Mouse (Mus musculus): ENCODE measurements around the gene Fam71d. TPM values are rescaled to one million over a fixed set of nuclear protein-coding genes. Genes with fewer than 3 reads are reported as not detected.
A peak's percentile ranks its signal among the peaks of the same experiment; 100 is the strongest.

Fam71d gene
- polyA plus RNA-seq, 1 experiment: not detected

- Histone ChIP-seq H3K9me3 (replicated peaks; ENCODE audit: control insufficient read depth, insufficient read depth, low read length, poor library complexity, severe bottlenecking) (no peaks in the 10 kb centered on the region), H3K27ac (ENCODE audit: insufficient read depth, low read length) (0 out of 2 replicates have a peak within 1 kb of the TSS, but pooled peaks have one; percentile 49), H3K27me3 (ENCODE audit: control insufficient read depth, insufficient read depth, low read length, poor library complexity, severe bottlenecking) (no peaks in the 10 kb centered on the region), H3K4me1 (ENCODE audit: control insufficient read depth, insufficient read depth, low read length) (no peaks in the 10 kb centered on the region), H3K36me3 (ENCODE audit: control insufficient read depth, insufficient read depth, low read length, poor library complexity, severe bottlenecking) (no peaks in the 10 kb centered on the region), H3K9ac (ENCODE audit: low read depth, poor library complexity, severe bottlenecking) (peak within 1 kb of the TSS; percentile 95), H3K4me3 (ENCODE audit: low read depth, low read length) (peak within 1 kb of the TSS; percentile 80)
- no peak for TF ChIP-seq CTCF (IDR thresholded peaks at IDR 0.05; ENCODE audit: low read depth, low read length)
- TF ChIP-seq EP300 (IDR thresholded peaks at IDR 0.05; ENCODE audit: insufficient read depth, low read depth, low read length): no peak
- peak; percentile 67 for TF ChIP-seq POLR2A (IDR thresholded peaks at IDR 0.05; ENCODE audit: insufficient read depth, low read length)
These were observed 57.4 kb downstream of the Fam71d start, which contains the start of gene Mpp5 for GRCm38 (mm10) chr12:78748557-78749377. Mpp5 (plus strand) TSS chr12:78748907.

DNA sequence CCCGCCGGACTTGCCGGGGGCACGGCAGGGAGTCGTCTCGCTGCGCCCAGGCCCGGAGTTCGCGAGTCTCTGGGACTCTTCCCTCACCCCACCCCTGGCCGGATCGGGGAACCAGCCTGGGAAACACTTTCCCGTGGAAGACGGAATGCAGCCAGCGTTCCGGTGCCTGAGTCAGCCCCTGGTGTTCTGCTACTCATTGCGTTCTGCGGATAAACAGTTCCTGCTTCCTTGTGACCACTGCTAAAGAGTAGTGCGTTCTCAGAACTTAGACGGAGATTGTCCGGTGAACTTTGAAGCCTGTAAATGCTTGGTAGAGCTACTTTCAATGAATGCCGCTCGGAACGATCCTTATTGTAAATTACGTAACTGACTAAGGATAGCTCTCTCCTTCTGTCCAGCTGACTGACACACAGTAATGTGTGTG lies 58.1 kb downstream of the Fam71d start:
- peak overlapping the region; percentile 69 for H3K4me3 ChIP-seq (ENCODE audit: low read depth, low read length)
- no peaks in the 10 kb centered on the region for H3K9me3 ChIP-seq (replicated peaks; ENCODE audit: control insufficient read depth, insufficient read depth, low read length, poor library complexity, severe bottlenecking)
- no peak overlapping the region for H3K27ac ChIP-seq (ENCODE audit: insufficient read depth, low read length)
- TF ChIP-seq CTCF (IDR thresholded peaks at IDR 0.05; ENCODE audit: low read depth, low read length): no peak
- TF ChIP-seq EP300 (IDR thresholded peaks at IDR 0.05; ENCODE audit: insufficient read depth, low read depth, low read length): no peak
- peak overlapping the region; percentile 95 for H3K9ac ChIP-seq (ENCODE audit: low read depth, poor library complexity, severe bottlenecking)
- H3K4me1 ChIP-seq (ENCODE audit: control insufficient read depth, insufficient read depth, low read length): no peaks in the 10 kb centered on the region
- no peaks in the 10 kb centered on the region for H3K36me3 ChIP-seq (ENCODE audit: control insufficient read depth, insufficient read depth, low read length, poor library complexity, severe bottlenecking)
- no peaks in the 10 kb centered on the region for H3K27me3 ChIP-seq (ENCODE audit: control insufficient read depth, insufficient read depth, low read length, poor library complexity, severe bottlenecking)

DNA sequence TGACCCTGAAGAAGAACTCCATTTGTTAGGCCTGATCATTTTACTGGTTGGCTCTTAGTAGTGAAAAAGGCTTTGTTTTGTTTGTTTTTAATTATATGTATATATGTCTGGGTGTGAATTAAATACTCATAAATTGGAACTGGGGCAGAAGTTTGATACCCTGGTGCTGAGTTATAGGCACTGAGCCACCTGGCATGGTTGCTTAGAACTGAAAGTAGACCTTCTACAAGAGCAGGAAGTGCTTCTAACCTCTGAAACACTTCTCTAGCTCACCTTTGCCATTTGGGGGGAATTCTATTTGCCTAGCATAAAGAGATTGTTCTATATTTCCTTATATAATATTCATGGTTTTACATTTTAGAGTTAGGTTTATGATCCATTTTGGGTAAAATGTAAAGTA lies 70.6 kb downstream of the Fam71d start:
- H3K27ac ChIP-seq (ENCODE audit: insufficient read depth, low read length): no peak overlapping the region
- no peaks in the 10 kb centered on the region for H3K9me3 ChIP-seq (replicated peaks; ENCODE audit: control insufficient read depth, insufficient read depth, low read length, poor library complexity, severe bottlenecking)
- H3K36me3 ChIP-seq (ENCODE audit: control insufficient read depth, insufficient read depth, low read length, poor library complexity, severe bottlenecking): no peaks in the 10 kb centered on the region
- H3K27me3 ChIP-seq (ENCODE audit: control insufficient read depth, insufficient read depth, low read length, poor library complexity, severe bottlenecking): no peaks in the 10 kb centered on the region
- H3K4me3 ChIP-seq (ENCODE audit: low read depth, low read length): no peak overlapping the region
- no peaks in the 10 kb centered on the region for H3K4me1 ChIP-seq (ENCODE audit: control insufficient read depth, insufficient read depth, low read length)
- TF ChIP-seq CTCF (IDR thresholded peaks at IDR 0.05; ENCODE audit: low read depth, low read length) (no peak), POLR2A (IDR thresholded peaks at IDR 0.05; ENCODE audit: insufficient read depth, low read length) (no peak), EP300 (IDR thresholded peaks at IDR 0.05; ENCODE audit: insufficient read depth, low read depth, low read length) (no peak)
- no peak overlapping the region for H3K9ac ChIP-seq (ENCODE audit: low read depth, poor library complexity, severe bottlenecking)

DNA sequence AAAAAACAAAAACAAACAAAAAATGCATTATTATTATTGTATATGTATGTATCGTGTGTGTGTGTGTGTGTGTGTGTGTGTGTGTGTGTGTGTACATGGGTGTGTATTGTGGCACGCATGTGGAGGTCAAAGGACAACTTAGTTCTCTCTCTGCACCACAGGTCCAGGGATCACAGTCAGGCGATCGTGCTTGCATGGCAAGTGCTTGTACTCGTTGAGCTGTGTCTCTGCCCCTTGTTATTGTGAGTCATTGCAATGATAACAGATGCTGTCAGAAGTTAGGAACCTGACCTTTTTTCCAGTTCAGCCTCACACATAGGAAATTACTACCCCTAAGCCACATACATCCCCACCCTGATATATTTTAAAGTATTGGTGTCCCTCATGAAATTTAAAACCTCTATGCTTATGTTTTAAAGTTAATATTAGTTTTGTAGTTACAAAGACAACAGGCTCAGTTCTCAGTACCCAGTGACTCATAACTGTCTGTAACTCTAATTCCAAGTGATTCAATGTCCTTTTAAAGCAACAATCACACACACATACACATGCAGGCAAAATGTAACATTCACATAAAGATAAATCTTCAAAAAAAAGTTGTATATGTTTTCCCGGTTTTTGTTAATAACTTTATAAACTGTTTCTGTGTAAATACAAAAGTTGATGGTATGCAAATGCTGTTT lies 77.8 kb downstream of the Fam71d start:
- no peaks in the 10 kb centered on the region for H3K36me3 ChIP-seq (ENCODE audit: control insufficient read depth, insufficient read depth, low read length, poor library complexity, severe bottlenecking)
- H3K9me3 ChIP-seq (replicated peaks; ENCODE audit: control insufficient read depth, insufficient read depth, low read length, poor library complexity, severe bottlenecking): no peaks in the 10 kb centered on the region
- H3K9ac ChIP-seq (ENCODE audit: low read depth, poor library complexity, severe bottlenecking): no peak overlapping the region
- no peaks in the 10 kb centered on the region for H3K27me3 ChIP-seq (ENCODE audit: control insufficient read depth, insufficient read depth, low read length, poor library complexity, severe bottlenecking)
- no peak overlapping the region for H3K4me3 ChIP-seq (ENCODE audit: low read depth, low read length)
- H3K27ac ChIP-seq (ENCODE audit: insufficient read depth, low read length): no peak overlapping the region
- no peaks in the 10 kb centered on the region for H3K4me1 ChIP-seq (ENCODE audit: control insufficient read depth, insufficient read depth, low read length)
- TF ChIP-seq POLR2A (IDR thresholded peaks at IDR 0.05; ENCODE audit: insufficient read depth, low read length) (no peak), CTCF (IDR thresholded peaks at IDR 0.05; ENCODE audit: low read depth, low read length) (no peak), EP300 (IDR thresholded peaks at IDR 0.05; ENCODE audit: insufficient read depth, low read depth, low read length) (no peak)

DNA sequence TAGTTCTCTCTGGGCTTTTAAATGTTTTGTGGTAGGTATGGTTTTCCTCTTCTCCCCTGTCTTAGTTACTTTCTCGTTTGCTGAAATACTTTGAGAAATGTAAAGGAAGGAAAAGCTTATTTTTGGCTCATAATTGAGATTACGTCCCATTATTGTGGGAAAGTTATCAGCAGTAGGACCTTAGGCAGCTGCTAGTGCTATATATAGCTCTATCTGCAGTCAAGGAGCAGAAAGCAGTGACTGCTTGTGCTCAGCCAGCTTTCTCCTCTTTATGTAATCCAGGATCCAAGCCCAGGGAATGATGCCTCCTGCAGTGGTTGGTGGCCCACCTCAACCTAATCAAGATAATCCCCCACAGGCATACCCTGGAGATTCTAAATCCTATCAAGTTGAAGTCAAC lies 81.9 kb downstream of the Fam71d start:
- H3K4me3 ChIP-seq (ENCODE audit: low read depth, low read length): no peak overlapping the region
- no peaks in the 10 kb centered on the region for H3K4me1 ChIP-seq (ENCODE audit: control insufficient read depth, insufficient read depth, low read length)
- no peak overlapping the region for H3K27ac ChIP-seq (ENCODE audit: insufficient read depth, low read length)
- no peaks in the 10 kb centered on the region for H3K36me3 ChIP-seq (ENCODE audit: control insufficient read depth, insufficient read depth, low read length, poor library complexity, severe bottlenecking)
- TF ChIP-seq EP300 (IDR thresholded peaks at IDR 0.05; ENCODE audit: insufficient read depth, low read depth, low read length) (no peak), POLR2A (IDR thresholded peaks at IDR 0.05; ENCODE audit: insufficient read depth, low read length) (no peak), CTCF (IDR thresholded peaks at IDR 0.05; ENCODE audit: low read depth, low read length) (no peak)
- H3K9me3 ChIP-seq (replicated peaks; ENCODE audit: control insufficient read depth, insufficient read depth, low read length, poor library complexity, severe bottlenecking): no peaks in the 10 kb centered on the region
- H3K27me3 ChIP-seq (ENCODE audit: control insufficient read depth, insufficient read depth, low read length, poor library complexity, severe bottlenecking): no peaks in the 10 kb centered on the region
- no peak overlapping the region for H3K9ac ChIP-seq (ENCODE audit: low read depth, poor library complexity, severe bottlenecking)

- H3K36me3 ChIP-seq (ENCODE audit: control insufficient read depth, insufficient read depth, low read length, poor library complexity, severe bottlenecking): no peaks in the 10 kb centered on the region
- H3K27ac ChIP-seq (ENCODE audit: insufficient read depth, low read length): no peak overlapping the region
- no peak overlapping the region for H3K9ac ChIP-seq (ENCODE audit: low read depth, poor library complexity, severe bottlenecking)
- no peaks in the 10 kb centered on the region for H3K9me3 ChIP-seq (replicated peaks; ENCODE audit: control insufficient read depth, insufficient read depth, low read length, poor library complexity, severe bottlenecking)
- H3K27me3 ChIP-seq (ENCODE audit: control insufficient read depth, insufficient read depth, low read length, poor library complexity, severe bottlenecking): no peaks in the 10 kb centered on the region
- TF ChIP-seq EP300 (IDR thresholded peaks at IDR 0.05; ENCODE audit: insufficient read depth, low read depth, low read length) (no peak), POLR2A (IDR thresholded peaks at IDR 0.05; ENCODE audit: insufficient read depth, low read length) (no peak), CTCF (IDR thresholded peaks at IDR 0.05; ENCODE audit: low read depth, low read length) (no peak)
- H3K4me3 ChIP-seq (ENCODE audit: low read depth, low read length): no peak overlapping the region
- no peaks in the 10 kb centered on the region for H3K4me1 ChIP-seq (ENCODE audit: control insufficient read depth, insufficient read depth, low read length)
These were observed 86.6 kb downstream of the Fam71d start for GRCm38 (mm10) chr12:78777916-78778315.

Data from ES-Bruce4 (cell line).